Mouse (Mus musculus): Measurements from ENCODE around the gene Asb6. TPM values are rescaled to one million over a fixed set of nuclear protein-coding genes. Genes with fewer than 3 reads are reported as not detected.

Gene Asb6
- total RNA-seq, 2 experiments from 2014 or later = 32.1 to 32.9 TPM

GRCm38 (mm10) chr2:30805983-30806382 is 24.1 kb downstream of the Asb6 start:
- DNase-seq (ENCODE audit: extremely low spot score in 1 of 2, low spot score in 2 of 2) = no peak
- intact Hi-C loops (cut with DNase I) = no loop called here

GRCm38 (mm10) chr2:30803604-30804003 is 26.5 kb downstream of the Asb6 start, which contains the start of gene 1700001O22Rik:
TSS of gene 1700001O22Rik (minus strand) at chr2:30803661.
- DNase-seq (ENCODE audit: extremely low spot score in 1 of 2, low spot score in 2 of 2) = no peak
- intact Hi-C loops (cut with DNase I) = no loop called here

- intact Hi-C loops (cut with DNase I) = no loop called here
- DNase-seq (ENCODE audit: extremely low spot score in 1 of 2, low spot score in 2 of 2) = peak in 1 of 2 experiments; percentile 55
Measured at GRCm38 (mm10) chr2:30801067-30801852, 28.9 kb downstream of the Asb6 start.

- intact Hi-C loops (cut with DNase I) = no loop called here
- no peak for DNase-seq (ENCODE audit: extremely low spot score in 1 of 2, low spot score in 2 of 2)
Measured at GRCm38 (mm10) chr2:30800671-30801066, 29.5 kb downstream of the Asb6 start.

- DNase-seq (ENCODE audit: extremely low spot score in 1 of 2, low spot score in 2 of 2) = no peak
- intact Hi-C loops (cut with DNase I) = loop anchor here (5.0 kb wide), 1 partner anchor 133 kb away; no protein-coding TSS in a partner anchor
Measured at GRCm38 (mm10) chr2:30799456-30799855, 30.7 kb downstream of the Asb6 start.

- DNase-seq (ENCODE audit: extremely low spot score in 1 of 2, low spot score in 2 of 2) = peak; percentile 91 to 92
- intact Hi-C loops (cut with DNase I) = loop anchor here (5.0 kb wide), 1 partner anchor 136 kb away; no protein-coding TSS in a partner anchor
Measured at GRCm38 (mm10) chr2:30796382-30796781, 33.8 kb downstream of the Asb6 start.

- DNase-seq (ENCODE audit: extremely low spot score in 1 of 2, low spot score in 2 of 2) = no peak
- intact Hi-C loops (cut with DNase I) = loop anchor here (2.0 to 5.0 kb wide), 3 partner anchors 136 to 355 kb away; no protein-coding TSS in a partner anchor
Measured at GRCm38 (mm10) chr2:30795889-30796275, 34.3 kb downstream of the Asb6 start.

GRCm38 (mm10) chr2:30795271-30795888 is 34.8 kb downstream of the Asb6 start:
- intact Hi-C loops (cut with DNase I) = loop anchor here (2.0 to 5.0 kb wide), 3 partner anchors 137 to 355 kb away; no protein-coding TSS in a partner anchor
- no peak for DNase-seq (ENCODE audit: extremely low spot score in 1 of 2, low spot score in 2 of 2)

GRCm38 (mm10) chr2:30794179-30795108 is 35.7 kb downstream of the Asb6 start:
- intact Hi-C loops (cut with DNase I) = loop anchor here (2.0 to 5.0 kb wide), 4 partner anchors 138 to 354 kb away; no protein-coding TSS in a partner anchor
- peak; percentile 92 for DNase-seq (ENCODE audit: extremely low spot score in 1 of 2, low spot score in 2 of 2)

- DNase-seq (ENCODE audit: extremely low spot score in 1 of 2, low spot score in 2 of 2) = no peak
- intact Hi-C loops (cut with DNase I) = loop anchor here (5.0 kb wide), 1 partner anchor 180 kb away; no protein-coding TSS in a partner anchor
Measured at GRCm38 (mm10) chr2:30792061-30792460, 38.1 kb downstream of the Asb6 start.

- no peak for DNase-seq (ENCODE audit: extremely low spot score in 1 of 2, low spot score in 2 of 2)
- intact Hi-C loops (cut with DNase I) = no loop called here
Measured at GRCm38 (mm10) chr2:30787466-30787865, 42.7 kb downstream of the Asb6 start.

- intact Hi-C loops (cut with DNase I) = no loop called here
- peak in 1 of 2 experiments; percentile 92 for DNase-seq (ENCODE audit: extremely low spot score in 1 of 2, low spot score in 2 of 2)
Measured at GRCm38 (mm10) chr2:30784078-30784994, 45.8 kb downstream of the Asb6 start.

- intact Hi-C loops (cut with DNase I) = no loop called here
- peak; percentile 81 to 84 for DNase-seq (ENCODE audit: extremely low spot score in 1 of 2, low spot score in 2 of 2)
Measured at GRCm38 (mm10) chr2:30783346-30783745, 46.8 kb downstream of the Asb6 start.

GRCm38 (mm10) chr2:30782312-30783290 is 47.5 kb downstream of the Asb6 start:
- intact Hi-C loops (cut with DNase I) = no loop called here
- DNase-seq (ENCODE audit: extremely low spot score in 1 of 2, low spot score in 2 of 2) = no peak

GRCm38 (mm10) chr2:30779241-30779640 is 50.9 kb downstream of the Asb6 start:
- intact Hi-C loops (cut with DNase I) = no loop called here
- no peak for DNase-seq (ENCODE audit: extremely low spot score in 1 of 2, low spot score in 2 of 2)

GRCm38 (mm10) chr2:30778235-30778634 is 51.9 kb downstream of the Asb6 start:
- DNase-seq (ENCODE audit: extremely low spot score in 1 of 2, low spot score in 2 of 2) = no peak
- intact Hi-C loops (cut with DNase I) = no loop called here

- intact Hi-C loops (cut with DNase I) = no loop called here
Measured at GRCm38 (mm10) chr2:30777266-30777665, 52.9 kb downstream of the Asb6 start.

More at GRCm38 (mm10) chr2:30777266-30777665, 52.9 kb downstream of the Asb6 start:
- no peak for DNase-seq (ENCODE audit: extremely low spot score in 1 of 2, low spot score in 2 of 2)
